Mouse (Mus musculus) ES-Bruce4 (cell line): ENCODE data around the gene Abcf2.

Source experiments
- CTCF ChIP-seq: IDR thresholded peaks from one replicate; pipeline ENCODE4 v1.8.1; 2011; ENCODE audit warnings: low read depth, low read length
- EP300 ChIP-seq: IDR thresholded peaks from 2 replicates; pipeline ENCODE4 v1.6.1; 2011; ENCODE audit warnings: low read depth, low read length; ENCODE audit not compliant: insufficient read depth
- POLR2A ChIP-seq: IDR thresholded peaks from one replicate; pipeline ENCODE4 v1.8.1; 2011; ENCODE audit warnings: low read length; ENCODE audit not compliant: insufficient read depth

GRCm38 (mm10) chr5:24534292-24534691 is 43.0 kb downstream of the Abcf2 start:
- no peak for TF ChIP-seq CTCF
- TF ChIP-seq EP300, result no peak
- TF ChIP-seq POLR2A, result no peak
